Mouse (Mus musculus): Measurements from ENCODE around the gene Fsd1l. TPM values are rescaled to one million over a fixed set of nuclear protein-coding genes. Genes with fewer than 3 reads are reported as not detected.

Fsd1l gene
- polyA plus RNA-seq, 1 experiment from 2014 or later = 8.6 TPM

- peak; percentile 78 for ATAC-seq (ENCODE audit: low read depth)
- no peaks in the 10 kb centered on the region for H3K4me1 ChIP-seq (replicated peaks; ENCODE audit: control insufficient read depth, insufficient read depth, low read length)
- H3K4me3 ChIP-seq (ENCODE audit: low read length) = no peak overlapping the region
- H3K27me3 ChIP-seq (ENCODE audit: control insufficient read depth, insufficient read depth, low read depth, low read length) = no peaks in the 10 kb centered on the region
- H3K9ac ChIP-seq (ENCODE audit: low read length) = no peak overlapping the region
- no peaks in the 10 kb centered on the region for H3K9me3 ChIP-seq (ENCODE audit: control insufficient read depth, low read length)
- no peak overlapping the region for H3K4me2 ChIP-seq (ENCODE audit: low read depth, low read length)
- WGBS = 49% methylated on average over 16 of the region's 16 CpGs
- H3K27ac ChIP-seq (ENCODE audit: low read length) = no peak overlapping the region
- no peaks in the 10 kb centered on the region for H3K36me3 ChIP-seq (ENCODE audit: control insufficient read depth, insufficient read depth, low read length)
Observed at GRCm38 (mm10) chr4:53750391-53751120, 119.3 kb downstream of the Fsd1l start.

Other genes starting within 250 kb of the Fsd1l start
- 16.2 and 24.5 TPM in 2 replicates for gene Slc44a1, start 191.1 kb upstream of the Fsd1l start, polyA plus RNA-seq (2015; fragmentation: Nextera tagmentation; extraction: Ambion mirVana)
- gene Fktn, start 82.5 kb downstream of the Fsd1l start, polyA plus RNA-seq (2015; fragmentation: Nextera tagmentation; extraction: Ambion mirVana) = 17.1 and 19.9 TPM in 2 replicates
- 0.25 and 0.35 TPM in 2 replicates for gene Tal2, start 148.2 kb downstream of the Fsd1l start, polyA plus RNA-seq (2015; fragmentation: Nextera tagmentation; extraction: Ambion mirVana)
- gene Tmem38b, start 194.6 kb downstream of the Fsd1l start, polyA plus RNA-seq (2015; fragmentation: Nextera tagmentation; extraction: Ambion mirVana) = 17.0 and 17.1 TPM in 2 replicates

Measured in lung, embryonic 16.5 days (tissue).